Mouse (Mus musculus) spleen, adult 2 months (tissue): ENCODE results near the gene Nbl1. TPM values are rescaled to one million over a fixed set of nuclear protein-coding genes. Genes with fewer than 3 reads are reported as not detected.

Source experiments
- DNase-seq, 2 experiments: peaks; one replicate each; pipeline versions ENCODE4 v3.0.0 to v3.0.0-alpha.2; 2012 to 2021; ENCODE audit warnings: low spot score in 2 of 2, low read depth in 1 of 2
- H3K27ac ChIP-seq: fragments of 200-500 bp; 2 replicates; pipeline ENCODE4 v1.5.1; 2012; ENCODE audit warnings: low read length, inconsistent platforms; ENCODE audit not compliant: insufficient read depth
- H3K27me3 ChIP-seq: fragments of 200-500 bp; 2 replicates; pipeline ENCODE4 v1.6.1; 2012; ENCODE audit warnings: mild to moderate bottlenecking, moderate library complexity, low read length, inconsistent platforms; ENCODE audit not compliant: control insufficient read depth, insufficient read depth
- H3K36me3 ChIP-seq: fragments of 200-500 bp; 2 replicates; pipeline ENCODE4 v1.6.1; 2012; ENCODE audit warnings: mild to moderate bottlenecking, low read length, inconsistent platforms; ENCODE audit not compliant: control insufficient read depth, insufficient read depth
- H3K4me1 ChIP-seq: fragments of 200-500 bp; 2 replicates; pipeline ENCODE4 v1.6.1; 2011; ENCODE audit warnings: inconsistent platforms; ENCODE audit not compliant: control insufficient read depth, insufficient read depth, insufficient read length
- H3K4me3 ChIP-seq: fragments of 200-500 bp; 2 replicates; pipeline ENCODE4 v1.5.1; 2011; ENCODE audit warnings: mild to moderate bottlenecking, inconsistent platforms; ENCODE audit not compliant: insufficient read depth, insufficient read length; ENCODE audit errors: extremely low read depth
- CTCF ChIP-seq: fragments of 200-500 bp; IDR thresholded peaks from 2 replicates; pipeline ENCODE4 v1.5.1; 2011; ENCODE audit warnings: mild to moderate bottlenecking, inconsistent platforms; ENCODE audit not compliant: insufficient read depth, insufficient read length, insufficient replicate concordance; ENCODE audit errors: extremely low read depth
- POLR2A ChIP-seq: fragments of 200-500 bp; IDR thresholded peaks from 2 replicates; pipeline ENCODE4 v1.6.1; 2011; ENCODE audit warnings: low read depth, low read length, inconsistent platforms
- WGBS: fragments of 180-500 bp; shearing (Covaris S2); methylation state at CpG from one replicate; pipeline ENCODE4 v1.1.7; 2018; 5-methylcytosine and 5-hydroxymethylcytosine counted together
- polyA plus RNA-seq: library from polyadenylated mRNA; depleted of rRNA; stranded (reverse); fragments of >200 nt; gene quantifications from 2 replicates; pipeline ENCODE4 v1.2.3, GENCODE M21; 2012

The Nbl1 gene
- polyA plus RNA-seq, 1 experiment: 10.3 TPM

- Histone ChIP-seq H3K36me3 (no peaks in the 10 kb centered on the region), H3K27me3 (no peaks in the 10 kb centered on the region; the same call in 1 of the 2 replicates), H3K4me3 (no peak overlapping the region), H3K27ac (no peak overlapping the region), H3K4me1 (no peaks in the 10 kb centered on the region)
- no peak for DNase-seq
- WGBS: 79% methylated on average over 18 of the region's 18 CpGs
- TF ChIP-seq CTCF: no peak
- no peak for TF ChIP-seq POLR2A
Measured at GRCm38 (mm10) chr4:139081270-139081931, 11.4 kb downstream of the Nbl1 start.

- Histone ChIP-seq H3K36me3 (no peaks in the 10 kb centered on the region), H3K4me3 (no peak overlapping the region), H3K27ac (no peak overlapping the region), H3K4me1 (no peaks in the 10 kb centered on the region; the same call in 1 of the 2 replicates), H3K27me3 (peaks cover 3% of the 10 kb centered on the region; the same call in 1 of the 2 replicates)
- DNase-seq: no peak
- 87% methylated on average over 7 of the region's 7 CpGs for WGBS
- TF ChIP-seq POLR2A (no peak), CTCF (no peak)
Measured at GRCm38 (mm10) chr4:139080259-139080658, 12.5 kb downstream of the Nbl1 start.

GRCm38 (mm10) chr4:139079439-139079838 lies 13.4 kb downstream of the Nbl1 start:
- Histone ChIP-seq H3K36me3 (no peaks in the 10 kb centered on the region), H3K4me3 (no peak overlapping the region), H3K27ac (no peak overlapping the region), H3K27me3 (peaks cover 7% of the 10 kb centered on the region; the same call in 1 of the 2 replicates), H3K4me1 (no peaks in the 10 kb centered on the region; the same call in 1 of the 2 replicates)
- WGBS: 84% methylated on average over 11 of the region's 11 CpGs
- TF ChIP-seq POLR2A (no peak), CTCF (no peak)
- DNase-seq: no peak

GRCm38 (mm10) chr4:139078726-139079125 lies 14.1 kb downstream of the Nbl1 start:
- H3K27ac ChIP-seq: no peak overlapping the region
- H3K4me1 ChIP-seq: no peaks in the 10 kb centered on the region; the same call in 1 of the 2 replicates
- no peak overlapping the region for H3K4me3 ChIP-seq
- peaks cover 7% of the 10 kb centered on the region; the same call in 1 of the 2 replicates for H3K27me3 ChIP-seq
- no peak for TF ChIP-seq CTCF
- no peak for TF ChIP-seq POLR2A
- H3K36me3 ChIP-seq: no peaks in the 10 kb centered on the region
- no peak for DNase-seq
- WGBS: 22% methylated on average over 4 of the region's 4 CpGs

- DNase-seq: no peak
- peaks cover 7% of the 10 kb centered on the region; the same call in 1 of the 2 replicates for H3K27me3 ChIP-seq
- no peaks in the 10 kb centered on the region for H3K36me3 ChIP-seq
- WGBS: 34% methylated on average over 2 of the region's 2 CpGs
- H3K27ac ChIP-seq: no peak overlapping the region
- H3K4me1 ChIP-seq: no peaks in the 10 kb centered on the region; the same call in 1 of the 2 replicates
- no peak for TF ChIP-seq POLR2A
- no peak for TF ChIP-seq CTCF
- no peak overlapping the region for H3K4me3 ChIP-seq
Measured at GRCm38 (mm10) chr4:139078313-139078712, 14.5 kb downstream of the Nbl1 start.

GRCm38 (mm10) chr4:139075915-139076314 lies 16.9 kb downstream of the Nbl1 start:
- no peak for DNase-seq
- TF ChIP-seq POLR2A: no peak
- TF ChIP-seq CTCF: no peak
- Histone ChIP-seq H3K4me3 (no peak overlapping the region), H3K27ac (no peak overlapping the region), H3K4me1 (no peaks in the 10 kb centered on the region; the same call in 1 of the 2 replicates), H3K27me3 (peaks cover 7% of the 10 kb centered on the region; the same call in 1 of the 2 replicates), H3K36me3 (no peaks in the 10 kb centered on the region)
- WGBS: 24% methylated on average over 5 of the region's 5 CpGs
